Mouse (Mus musculus) cerebellum, adult 2 months (tissue): ENCODE measurements around the gene 6430548M08Rik.

Experiments
- CTCF ChIP-seq: fragments of 200-500 bp; IDR thresholded peaks from 2 replicates; pipeline ENCODE4 v1.5.1; 2011; ENCODE audit warnings: low read depth, mild to moderate bottlenecking, control low read depth, low read length, moderate library complexity, borderline replicate concordance; ENCODE audit not compliant: insufficient read depth
- POLR2A ChIP-seq: fragments of 200-500 bp; IDR thresholded peaks from 2 replicates; pipeline ENCODE4 v1.6.1; 2011; ENCODE audit warnings: low read length, control low read depth, borderline replicate concordance; ENCODE audit not compliant: insufficient read depth

GRCm38 (mm10) chr8:120091032-120091431, 22.9 kb upstream of the 6430548M08Rik start:
- TF ChIP-seq POLR2A: no peak
- TF ChIP-seq CTCF: no peak
